Mouse (Mus musculus) midbrain, embryonic 10.5 days (tissue): ENCODE measurements at regions not wholly inside any gene's neighbourhood (a gene's known extent, or its start where the extent isn't known, plus 50 kb on each side); places are given as distances from the start of the nearest gene placed in this dataset.
"Not testable (repeated sequence)": the region's sequence is repeated elsewhere in the genome, so short reads cannot be mapped to it uniquely, and the experiment has no call there.

Source experiments
- DNase-seq: peaks from one replicate; pipeline ENCODE4 v3.0.0-alpha.2; 2017; ENCODE audit warnings: low spot score
- H3K27ac ChIP-seq: fragments of 300-500 bp; sonication (generic); replicated peaks from 2 replicates; pipeline ENCODE4 v1.5.1; 2016; ENCODE audit warnings: mild to moderate bottlenecking
- H3K27me3 ChIP-seq: fragments of 300-500 bp; sonication (generic); 2 replicates; pipeline ENCODE4 v1.6.1; 2016; ENCODE audit warnings: low read depth, mild to moderate bottlenecking; ENCODE audit not compliant: poor library complexity, severe bottlenecking
- H3K36me3 ChIP-seq: fragments of 300-500 bp; sonication (generic); 2 replicates; pipeline ENCODE4 v1.6.1; 2016; ENCODE audit warnings: mild to moderate bottlenecking, moderate library complexity
- H3K4me1 ChIP-seq: fragments of 300-500 bp; sonication (generic); 2 replicates; pipeline ENCODE4 v1.6.1; 2016
- H3K4me3 ChIP-seq: fragments of 300-500 bp; sonication (generic); 2 replicates; pipeline ENCODE4 v1.5.1; 2016; ENCODE audit warnings: mild to moderate bottlenecking, moderate library complexity
- H3K9me3 ChIP-seq: fragments of 300-500 bp; sonication (generic); replicated peaks from 2 replicates; pipeline ENCODE4 v1.6.1; 2016; ENCODE audit warnings: mild to moderate bottlenecking
- WGBS: fragments of 180-500 bp; shearing (Covaris S2); methylation state at CpG from one replicate; pipeline ENCODE4 v1.1.7; 2016; 5-methylcytosine and 5-hydroxymethylcytosine counted together

DNA sequence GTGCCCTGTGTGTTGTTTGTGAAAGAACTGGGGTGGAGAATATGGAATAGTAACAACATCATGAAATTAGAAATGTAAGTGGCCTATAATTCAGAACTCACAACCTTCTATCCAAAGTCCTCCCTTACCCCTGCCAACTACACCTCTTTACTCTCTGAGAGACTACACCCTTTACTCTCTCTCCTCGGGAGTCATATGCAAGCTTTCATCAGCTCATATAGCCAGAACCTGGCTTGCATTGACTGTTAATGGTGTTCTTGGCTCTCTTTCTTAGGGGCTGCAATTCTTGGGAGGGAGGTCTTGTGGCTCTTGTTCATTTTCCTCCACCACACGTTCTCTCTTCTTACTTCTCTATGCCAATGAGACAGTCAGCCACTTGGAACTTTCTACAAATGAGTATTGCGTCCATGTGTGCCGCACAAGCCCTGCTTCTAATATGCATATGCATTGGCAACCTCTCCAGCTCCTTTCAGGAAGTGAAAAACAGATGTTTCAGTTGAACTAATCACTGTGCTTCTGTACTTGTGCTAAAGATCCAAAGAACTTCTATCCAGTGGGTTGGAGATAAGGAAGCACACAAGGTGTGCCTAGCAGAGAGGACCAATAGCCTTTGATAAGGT is 265.3 kb downstream of the Trib2 start:
- H3K9me3 ChIP-seq, result no peaks in the 10 kb centered on the region
- no peak for DNase-seq
- no peak overlapping the region for H3K27ac ChIP-seq
- no peaks in the 10 kb centered on the region for H3K27me3 ChIP-seq
- H3K4me3 ChIP-seq, result no peak overlapping the region
- 94% methylated on average over 4 of the region's 4 CpGs for whole genome bisulfite sequencing
- no peaks in the 10 kb centered on the region for H3K4me1 ChIP-seq
- no peaks in the 10 kb centered on the region for H3K36me3 ChIP-seq

DNA sequence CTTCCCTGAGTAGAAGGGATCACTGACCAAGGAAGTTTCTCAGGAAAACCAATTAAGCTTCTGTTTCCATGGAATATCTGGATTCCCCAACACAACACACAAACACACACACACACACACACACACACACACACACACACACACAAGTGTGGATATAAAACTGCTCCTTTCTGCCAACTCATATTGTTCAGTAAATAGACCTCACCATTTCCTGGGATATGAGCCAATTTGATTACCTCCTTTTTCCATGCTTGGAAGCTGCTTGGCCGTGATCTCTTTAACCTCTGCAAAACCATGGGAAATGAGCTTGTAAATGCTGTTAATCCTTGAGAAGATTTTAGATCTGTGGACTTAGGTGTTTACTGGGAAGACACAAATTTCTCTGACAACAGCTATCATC is 272.4 kb downstream of the Trib2 start:
- H3K9me3 ChIP-seq, result no peaks in the 10 kb centered on the region
- no peaks in the 10 kb centered on the region for H3K4me1 ChIP-seq
- no peaks in the 10 kb centered on the region for H3K36me3 ChIP-seq
- H3K4me3 ChIP-seq, result no peak overlapping the region
- 97% methylated on average over 1 of the region's 1 CpGs for WGBS
- H3K27ac ChIP-seq, result no peak overlapping the region
- no peaks in the 10 kb centered on the region for H3K27me3 ChIP-seq
- no peak for DNase-seq

DNA sequence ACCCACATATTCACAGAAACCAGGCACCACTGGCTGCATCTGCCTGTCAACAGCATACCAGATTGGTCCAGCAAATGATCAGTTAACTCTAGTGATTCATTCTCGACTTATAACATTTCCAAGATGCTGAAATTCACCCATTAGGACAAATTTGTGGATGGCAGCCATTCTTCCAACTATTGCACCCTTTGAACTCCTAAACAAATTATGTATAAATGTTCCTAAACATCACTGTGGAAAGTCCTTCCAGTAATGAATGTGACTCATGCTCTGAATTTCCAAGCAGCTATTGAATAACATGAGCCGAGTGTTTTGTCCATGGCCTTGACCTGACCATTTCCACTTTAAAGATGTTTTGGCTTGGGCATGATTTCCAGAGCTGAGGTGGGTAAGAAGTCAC is 274.2 kb downstream of the Trib2 start:
- Histone ChIP-seq H3K36me3 (no peaks in the 10 kb centered on the region), H3K9me3 (no peaks in the 10 kb centered on the region), H3K27me3 (no peaks in the 10 kb centered on the region), H3K4me1 (no peaks in the 10 kb centered on the region), H3K27ac (no peak overlapping the region), H3K4me3 (no peak overlapping the region)
- DNase-seq, result no peak
- WGBS, result 80% methylated on average over 2 of the region's 2 CpGs

DNA sequence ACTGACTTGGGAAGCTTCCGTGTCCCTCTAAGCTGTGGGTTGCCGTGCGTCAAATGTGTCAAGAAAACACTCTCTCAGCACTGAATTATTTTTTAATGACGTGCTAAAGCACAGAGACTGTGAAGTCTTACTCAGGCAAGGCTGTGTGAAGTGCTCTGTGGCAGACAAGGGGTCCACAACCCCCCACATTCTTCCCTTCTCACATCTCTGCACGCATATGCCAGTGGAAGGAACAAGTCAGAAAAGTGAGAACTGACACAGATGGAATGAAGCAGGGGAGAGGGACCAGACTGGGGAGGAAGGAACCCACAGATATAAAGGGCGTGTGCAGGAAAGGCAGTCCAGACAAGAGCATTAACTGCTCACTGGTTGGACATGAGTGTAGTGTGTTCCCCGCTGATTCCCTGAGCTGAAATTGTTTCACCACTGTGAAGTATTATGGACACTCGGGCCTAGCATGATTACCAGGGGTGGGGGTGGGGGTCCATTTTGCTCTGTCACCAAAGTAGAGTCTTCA is 279.8 kb downstream of the Trib2 start:
- H3K4me1 ChIP-seq, result no peaks in the 10 kb centered on the region
- no peak overlapping the region for H3K27ac ChIP-seq
- 80% methylated on average over 8 of the region's 8 CpGs for WGBS
- H3K36me3 ChIP-seq, result no peaks in the 10 kb centered on the region
- DNase-seq, result no peak
- no peaks in the 10 kb centered on the region for H3K27me3 ChIP-seq
- H3K9me3 ChIP-seq, result no peaks in the 10 kb centered on the region
- no peak overlapping the region for H3K4me3 ChIP-seq

DNA sequence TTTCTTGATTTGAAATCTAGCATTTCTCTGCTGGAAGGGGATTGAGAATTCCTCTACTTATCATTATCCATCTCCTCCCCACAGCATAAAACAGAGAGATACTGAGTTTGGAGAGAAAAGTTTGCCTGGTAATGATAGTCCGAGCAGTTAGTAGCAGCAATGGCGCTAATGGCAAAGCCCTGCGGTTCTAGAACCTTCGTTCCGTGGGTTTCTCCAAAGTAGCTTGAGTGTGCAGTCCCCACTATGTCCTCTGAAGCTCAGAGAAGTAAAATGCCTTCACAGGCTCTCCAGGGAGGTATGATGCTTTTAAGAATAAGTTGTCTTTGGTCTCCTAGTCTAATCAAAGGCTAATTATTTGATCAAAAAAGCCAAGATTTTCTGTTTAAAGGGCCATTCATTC is 280.5 kb downstream of the Trib2 start:
- no peak for DNase-seq
- no peaks in the 10 kb centered on the region for H3K27me3 ChIP-seq
- no peak overlapping the region for H3K27ac ChIP-seq

DNA sequence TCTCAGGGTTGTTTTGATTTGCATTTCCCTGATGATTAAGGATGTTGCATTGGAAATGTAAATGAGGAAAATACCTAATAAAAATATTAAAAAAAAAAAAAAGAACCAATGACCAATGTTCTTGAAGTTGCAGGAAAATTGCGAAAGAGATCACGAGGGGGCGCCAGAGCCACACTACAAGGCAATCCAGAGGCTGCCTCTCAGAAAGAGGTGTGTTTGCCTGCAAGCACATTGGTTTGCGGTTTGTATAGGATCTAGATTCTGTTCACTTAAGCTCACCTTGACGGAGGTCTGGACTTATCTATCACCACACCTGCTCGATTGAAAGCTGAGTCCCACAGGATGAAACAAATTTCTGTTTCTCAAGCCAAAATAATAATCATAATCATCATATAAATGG is 280.9 kb downstream of the Trib2 start:
- H3K4me3 ChIP-seq, result no peak overlapping the region
- H3K4me1 ChIP-seq, result no peaks in the 10 kb centered on the region
- no peaks in the 10 kb centered on the region for H3K9me3 ChIP-seq
- H3K27ac ChIP-seq, result no peak overlapping the region
- H3K36me3 ChIP-seq, result no peaks in the 10 kb centered on the region
- WGBS, result 16% methylated on average over 6 of the region's 6 CpGs
- DNase-seq, result peak; percentile 75
- no peaks in the 10 kb centered on the region for H3K27me3 ChIP-seq

More for the DNA sequence above, 280.5 kb downstream of the Trib2 start:
- Histone ChIP-seq H3K4me1 (no peaks in the 10 kb centered on the region), H3K36me3 (no peaks in the 10 kb centered on the region), H3K4me3 (no peak overlapping the region), H3K9me3 (no peaks in the 10 kb centered on the region)
- WGBS, result 91% methylated on average over 5 of the region's 5 CpGs

DNA sequence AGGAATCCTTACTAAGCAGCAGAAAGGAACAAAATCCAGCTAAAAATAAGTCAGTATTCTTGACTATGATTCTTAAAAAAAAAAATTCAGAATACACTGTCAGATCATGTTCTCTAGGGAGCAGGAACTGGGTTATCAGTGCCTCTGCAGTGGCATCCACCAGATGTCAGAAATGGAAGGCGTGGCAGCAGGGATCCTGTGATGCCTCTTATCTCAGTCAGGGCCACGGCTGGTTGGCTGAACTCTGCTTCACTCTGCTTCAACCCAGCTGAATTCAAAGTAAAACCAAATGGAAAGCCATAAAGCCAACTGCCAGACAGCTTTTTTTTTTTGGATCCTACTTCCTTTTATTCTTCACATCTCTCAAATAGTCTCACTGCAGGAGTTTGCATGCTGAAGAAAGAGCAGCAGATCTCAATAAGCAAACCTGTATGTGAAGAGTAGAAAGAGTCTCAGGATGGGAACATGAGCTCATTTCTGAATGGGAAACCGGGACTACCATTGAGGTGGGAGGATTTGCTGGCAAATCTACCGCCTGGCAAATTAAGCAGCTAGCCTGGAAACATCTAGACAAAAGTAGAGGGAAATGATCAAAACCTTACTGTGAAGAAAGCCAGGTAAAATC is 295.8 kb downstream of the Trib2 start:
- H3K4me1 ChIP-seq, result no peaks in the 10 kb centered on the region
- no peak for DNase-seq
- H3K9me3 ChIP-seq, result no peaks in the 10 kb centered on the region
- H3K27me3 ChIP-seq, result no peaks in the 10 kb centered on the region
- H3K4me3 ChIP-seq, result no peak overlapping the region
- H3K27ac ChIP-seq, result no peak overlapping the region
- no peaks in the 10 kb centered on the region for H3K36me3 ChIP-seq
- 52% methylated on average over 4 of the region's 4 CpGs for WGBS

DNA sequence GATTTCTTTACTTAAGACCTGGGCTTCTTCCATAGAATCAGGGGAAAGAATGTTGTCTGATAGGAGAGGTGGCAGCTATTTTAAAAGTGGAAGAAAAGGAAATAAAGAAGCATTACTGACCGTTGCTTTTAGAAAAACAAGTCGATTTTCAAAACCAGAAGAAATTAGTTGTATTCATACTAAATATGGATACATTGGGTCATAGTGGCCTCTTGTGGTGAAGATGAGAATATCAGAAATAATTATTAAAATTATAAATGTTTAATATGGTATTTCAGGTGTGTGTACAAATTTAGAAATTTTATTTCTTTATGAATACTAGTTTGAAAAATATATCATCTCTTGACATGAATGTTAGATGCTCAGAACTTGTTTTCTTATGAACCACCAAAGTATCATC is 304.7 kb downstream of the Trib2 start:
- no peaks in the 10 kb centered on the region for H3K36me3 ChIP-seq
- no peaks in the 10 kb centered on the region for H3K4me1 ChIP-seq
- no peak overlapping the region for H3K4me3 ChIP-seq
- no peak overlapping the region for H3K27ac ChIP-seq
- DNase-seq, result no peak
- no peaks in the 10 kb centered on the region for H3K9me3 ChIP-seq
- WGBS, result 81% methylated on average over 2 of the region's 2 CpGs
- no peaks in the 10 kb centered on the region for H3K27me3 ChIP-seq

DNA sequence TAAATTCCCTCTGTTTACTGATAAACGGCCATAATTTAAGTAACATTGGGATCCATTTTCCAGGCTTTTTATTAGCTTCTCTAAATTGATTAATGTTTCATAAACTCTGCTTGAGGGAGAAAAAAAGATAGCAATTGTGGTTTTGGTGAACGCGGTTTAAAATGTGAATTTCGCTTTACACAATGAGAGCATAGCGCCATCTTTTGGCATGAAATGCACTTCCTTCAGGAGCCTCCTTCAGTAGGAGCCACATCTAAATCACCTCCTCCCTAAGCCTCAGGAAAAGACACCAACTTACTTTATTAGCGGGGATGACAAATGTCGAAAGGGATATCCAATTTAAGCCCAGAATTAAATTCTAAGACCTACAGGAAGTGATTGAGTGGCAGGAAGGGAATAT is 309.1 kb downstream of the Trib2 start:
- Histone ChIP-seq H3K4me1 (no peaks in the 10 kb centered on the region), H3K4me3 (no peak overlapping the region), H3K36me3 (no peaks in the 10 kb centered on the region), H3K27me3 (no peaks in the 10 kb centered on the region), H3K27ac (no peak overlapping the region), H3K9me3 (no peaks in the 10 kb centered on the region)
- 33% methylated on average over 7 of the region's 7 CpGs for WGBS
- no peak for DNase-seq

DNA sequence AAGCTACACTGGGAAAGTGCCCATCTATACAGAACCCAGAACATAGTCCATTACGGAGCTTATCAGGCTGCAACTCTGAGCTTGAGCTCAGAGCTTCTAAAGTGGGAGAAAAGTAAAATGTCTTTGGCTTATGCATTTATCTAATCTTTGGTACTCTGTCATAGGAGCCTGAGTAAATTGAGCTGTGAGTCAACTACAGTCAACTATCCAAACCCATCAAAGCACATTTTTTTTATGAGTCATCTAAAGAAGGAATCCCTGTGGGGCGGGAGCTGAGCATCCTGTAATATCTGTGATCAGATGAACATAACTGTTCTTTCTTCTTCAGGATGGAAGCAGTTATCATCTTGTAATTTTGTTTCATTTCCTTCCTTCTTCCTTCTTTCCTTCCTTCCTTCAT is 323.1 kb downstream of the Trib2 start:
- Histone ChIP-seq H3K9me3 (no peaks in the 10 kb centered on the region), H3K4me3 (no peak overlapping the region), H3K27ac (no peak overlapping the region), H3K4me1 (no peaks in the 10 kb centered on the region), H3K36me3 (no peaks in the 10 kb centered on the region), H3K27me3 (no peaks in the 10 kb centered on the region)
- DNase-seq, result no peak
- WGBS, result 95% methylated on average over 2 of the region's 2 CpGs

DNA sequence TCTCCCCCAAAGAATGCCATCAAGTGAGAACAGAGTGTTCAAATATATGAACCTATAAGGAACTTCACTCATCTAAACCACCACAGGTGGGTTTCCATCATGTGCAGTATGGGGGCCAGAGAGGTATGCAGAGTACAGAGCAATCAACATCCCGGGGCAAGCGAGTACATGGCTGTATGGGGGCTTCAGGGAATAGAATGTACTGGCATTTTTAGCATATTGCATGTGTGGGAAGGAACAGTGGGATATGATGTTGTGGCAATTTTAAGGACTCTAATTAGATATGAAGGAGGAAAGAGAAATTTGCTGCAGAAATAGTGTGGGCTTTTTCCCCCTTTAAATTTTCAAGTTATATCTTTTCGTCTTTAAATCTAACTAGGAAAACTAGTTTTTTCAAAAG is 344.0 kb downstream of the Trib2 start:
- Histone ChIP-seq H3K36me3 (no peaks in the 10 kb centered on the region), H3K27me3 (no peaks in the 10 kb centered on the region), H3K9me3 (no peaks in the 10 kb centered on the region), H3K27ac (no peak overlapping the region), H3K4me1 (no peaks in the 10 kb centered on the region), H3K4me3 (no peak overlapping the region)
- no peak for DNase-seq
- WGBS, result 87% methylated on average over 3 of the region's 3 CpGs

DNA sequence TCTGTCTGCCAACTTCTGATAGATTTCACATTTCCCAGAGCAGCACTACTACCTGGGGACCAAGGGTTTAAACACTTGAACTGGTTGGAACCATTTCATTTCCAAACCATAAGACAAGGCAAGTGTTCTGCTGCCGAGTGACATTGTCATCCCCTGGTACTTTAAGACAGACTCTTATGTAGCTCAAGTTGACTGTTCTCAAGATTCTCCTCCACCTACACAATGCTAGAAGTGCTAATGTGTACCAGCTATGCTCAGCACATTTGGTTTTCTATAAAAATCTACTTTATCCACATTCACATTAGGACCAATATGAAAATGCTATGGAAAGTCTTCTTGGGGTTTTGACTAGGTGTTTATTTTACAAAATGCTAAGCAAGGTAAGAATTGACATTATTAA is 357.3 kb downstream of the Trib2 start:
- Histone ChIP-seq H3K27me3 (no peaks in the 10 kb centered on the region), H3K4me3 (no peak overlapping the region), H3K27ac (no peak overlapping the region), H3K9me3 (no peaks in the 10 kb centered on the region), H3K4me1 (no peaks in the 10 kb centered on the region), H3K36me3 (no peaks in the 10 kb centered on the region)
- no peak for DNase-seq
- WGBS, result 94% methylated on average over 1 of the region's 1 CpGs

DNA sequence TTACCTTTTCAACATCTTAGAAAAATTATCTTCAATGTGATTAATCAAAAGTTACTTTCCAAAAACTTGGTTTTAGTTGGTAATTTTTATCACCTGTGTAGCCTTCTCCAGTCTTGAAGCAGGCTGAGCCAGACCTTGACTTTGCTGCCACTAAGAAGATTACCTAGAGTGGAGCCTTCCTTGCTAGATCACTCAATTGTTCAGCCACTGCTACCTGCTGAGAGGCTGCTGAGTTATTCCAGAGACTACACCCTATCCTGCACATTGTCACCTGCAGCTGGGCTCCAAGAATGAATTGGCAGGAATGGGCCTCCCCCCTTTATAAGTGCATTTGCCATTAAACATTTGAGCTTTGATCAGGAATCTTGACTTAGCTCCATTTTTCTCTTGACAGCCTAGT is 360.4 kb downstream of the Trib2 start:
- not testable (repeated sequence) for H3K4me3 ChIP-seq, H3K27me3 ChIP-seq, H3K9me3 ChIP-seq, DNase-seq, H3K36me3 ChIP-seq, H3K4me1 ChIP-seq, H3K27ac ChIP-seq
